Mouse (Mus musculus): Measurements from ENCODE around the gene Hpcal4. TPM values are rescaled to one million over a fixed set of nuclear protein-coding genes. Genes with fewer than 3 reads are reported as not detected.

Hpcal4 gene
- polyA plus RNA-seq, 1 experiment from 2014 or later: 14.9 TPM

- Histone ChIP-seq H3K4me2 (no peak overlapping the region), H3K9me3 (no peaks in the 10 kb centered on the region), H3K36me3 (no peaks in the 10 kb centered on the region), H3K4me1 (replicated peaks) (peaks cover 13% of the 10 kb centered on the region), H3K9ac (no peak overlapping the region), H3K4me3 (no peak overlapping the region), H3K27ac (no peak overlapping the region), H3K27me3 (peaks cover 13% of the 10 kb centered on the region; the same call in 1 of the 2 replicates)
- no peak for ATAC-seq (ENCODE audit: low FRiP score)
- 66% methylated on average over 8 of the region's 8 CpGs for WGBS
Observed at GRCm38 (mm10) chr4:123210996-123211395, 28.0 kb downstream of the Hpcal4 start.

GRCm38 (mm10) chr4:123211453-123211852, 28.4 kb downstream of the Hpcal4 start:
- Histone ChIP-seq H3K27me3 (peaks cover 13% of the 10 kb centered on the region; the same call in 1 of the 2 replicates), H3K9ac (no peak overlapping the region), H3K4me1 (replicated peaks) (peaks cover 13% of the 10 kb centered on the region), H3K27ac (no peak overlapping the region), H3K4me3 (no peak overlapping the region), H3K36me3 (no peaks in the 10 kb centered on the region), H3K4me2 (no peak overlapping the region), H3K9me3 (no peaks in the 10 kb centered on the region)
- WGBS: 63% methylated on average over 5 of the region's 5 CpGs
- no peak for ATAC-seq (ENCODE audit: low FRiP score)

- no peaks in the 10 kb centered on the region for H3K36me3 ChIP-seq
- no peak overlapping the region for H3K4me2 ChIP-seq
- H3K4me3 ChIP-seq: no peak overlapping the region
- WGBS: 54% methylated on average over 2 of the region's 2 CpGs
- H3K27ac ChIP-seq: no peak overlapping the region
- ATAC-seq (ENCODE audit: low FRiP score): no peak
- no peak overlapping the region for H3K9ac ChIP-seq
- peaks cover 13% of the 10 kb centered on the region for H3K4me1 ChIP-seq (replicated peaks)
- H3K27me3 ChIP-seq: peaks cover 8% of the 10 kb centered on the region; the same call in 1 of the 2 replicates
- H3K9me3 ChIP-seq: no peaks in the 10 kb centered on the region
Observed at GRCm38 (mm10) chr4:123212330-123212729, 29.3 kb downstream of the Hpcal4 start.

- no peaks in the 10 kb centered on the region; the same call in 1 of the 2 replicates for H3K27me3 ChIP-seq
- no peaks in the 10 kb centered on the region for H3K36me3 ChIP-seq
- peaks cover 13% of the 10 kb centered on the region for H3K4me1 ChIP-seq (replicated peaks)
- H3K4me3 ChIP-seq: no peak overlapping the region
- WGBS: 95% methylated on average over 9 of the region's 9 CpGs
- no peak overlapping the region for H3K27ac ChIP-seq
- no peak for ATAC-seq (ENCODE audit: low FRiP score)
- H3K9ac ChIP-seq: no peak overlapping the region
- no peaks in the 10 kb centered on the region for H3K9me3 ChIP-seq
- H3K4me2 ChIP-seq: no peak overlapping the region
Observed at GRCm38 (mm10) chr4:123213975-123214374, 30.9 kb downstream of the Hpcal4 start.

- no peak overlapping the region for H3K4me2 ChIP-seq
- no peaks in the 10 kb centered on the region for H3K36me3 ChIP-seq
- peaks cover 13% of the 10 kb centered on the region for H3K4me1 ChIP-seq (replicated peaks)
- no peak overlapping the region for H3K27ac ChIP-seq
- H3K9me3 ChIP-seq: no peaks in the 10 kb centered on the region
- peaks cover 4% of the 10 kb centered on the region; the same call in 1 of the 2 replicates for H3K27me3 ChIP-seq
- no peak for ATAC-seq (ENCODE audit: low FRiP score)
- WGBS: 71% methylated on average over 1 of the region's 1 CpGs
- H3K9ac ChIP-seq: no peak overlapping the region
- no peak overlapping the region for H3K4me3 ChIP-seq
Observed at GRCm38 (mm10) chr4:123215367-123215766, 32.3 kb downstream of the Hpcal4 start.

- H3K4me1 ChIP-seq (replicated peaks): peaks cover 13% of the 10 kb centered on the region
- H3K4me3 ChIP-seq: no peak overlapping the region
- H3K27me3 ChIP-seq: peaks cover 4% of the 10 kb centered on the region; the same call in 1 of the 2 replicates
- H3K36me3 ChIP-seq: no peaks in the 10 kb centered on the region
- ATAC-seq (ENCODE audit: low FRiP score): no peak
- no peak overlapping the region for H3K9ac ChIP-seq
- H3K4me2 ChIP-seq: no peak overlapping the region
- no peaks in the 10 kb centered on the region for H3K9me3 ChIP-seq
- 32% methylated on average over 1 of the region's 1 CpGs for WGBS
- no peak overlapping the region for H3K27ac ChIP-seq
Observed at GRCm38 (mm10) chr4:123216782-123217181, 33.8 kb downstream of the Hpcal4 start.

GRCm38 (mm10) chr4:123219720-123220357, 36.8 kb downstream of the Hpcal4 start:
- H3K9me3 ChIP-seq: no peaks in the 10 kb centered on the region
- no peak overlapping the region for H3K9ac ChIP-seq
- 73% methylated on average over 15 of the region's 15 CpGs for WGBS
- ATAC-seq (ENCODE audit: low FRiP score): peak; percentile 85
- peaks cover 12% of the 10 kb centered on the region for H3K4me1 ChIP-seq (replicated peaks)
- no peak overlapping the region for H3K4me3 ChIP-seq
- no peaks in the 10 kb centered on the region for H3K36me3 ChIP-seq
- no peak overlapping the region for H3K4me2 ChIP-seq
- H3K27me3 ChIP-seq: peaks cover 4% of the 10 kb centered on the region; the same call in 1 of the 2 replicates
- H3K27ac ChIP-seq: no peak overlapping the region

GRCm38 (mm10) chr4:123220637-123221036, 37.6 kb downstream of the Hpcal4 start:
- H3K4me2 ChIP-seq: no peak overlapping the region
- no peak overlapping the region for H3K9ac ChIP-seq
- H3K4me1 ChIP-seq (replicated peaks): peaks cover 4% of the 10 kb centered on the region; the same call in 1 of the 2 replicates
- H3K4me3 ChIP-seq: no peak overlapping the region
- H3K36me3 ChIP-seq: no peaks in the 10 kb centered on the region
- H3K27ac ChIP-seq: no peak overlapping the region
- no peaks in the 10 kb centered on the region for H3K9me3 ChIP-seq
- H3K27me3 ChIP-seq: peaks cover 4% of the 10 kb centered on the region; the same call in 1 of the 2 replicates
- no peak for ATAC-seq (ENCODE audit: low FRiP score)
- WGBS: 77% methylated on average over 4 of the region's 4 CpGs

- H3K27ac ChIP-seq: no peak overlapping the region
- peaks cover 11% of the 10 kb centered on the region for H3K4me1 ChIP-seq (replicated peaks)
- no peaks in the 10 kb centered on the region for H3K36me3 ChIP-seq
- H3K4me2 ChIP-seq: no peak overlapping the region
- H3K27me3 ChIP-seq: peaks cover 4% of the 10 kb centered on the region; the same call in 1 of the 2 replicates
- 55% methylated on average over 3 of the region's 3 CpGs for WGBS
- no peaks in the 10 kb centered on the region for H3K9me3 ChIP-seq
- no peak for ATAC-seq (ENCODE audit: low FRiP score)
- no peak overlapping the region for H3K9ac ChIP-seq
- no peak overlapping the region for H3K4me3 ChIP-seq
Observed at GRCm38 (mm10) chr4:123223309-123223708, 40.3 kb downstream of the Hpcal4 start.

- Histone ChIP-seq H3K4me3 (no peak overlapping the region), H3K27ac (no peak overlapping the region), H3K4me2 (no peak overlapping the region), H3K9ac (no peak overlapping the region), H3K27me3 (peaks cover 10% of the 10 kb centered on the region; the same call in 1 of the 2 replicates), H3K36me3 (no peaks in the 10 kb centered on the region), H3K9me3 (no peaks in the 10 kb centered on the region), H3K4me1 (replicated peaks) (peaks cover 12% of the 10 kb centered on the region)
- WGBS: 66% methylated on average over 10 of the region's 10 CpGs
- no peak for ATAC-seq (ENCODE audit: low FRiP score)
Observed at GRCm38 (mm10) chr4:123225718-123226403, 42.8 kb downstream of the Hpcal4 start.

GRCm38 (mm10) chr4:123227707-123228106, 44.7 kb downstream of the Hpcal4 start:
- H3K9ac ChIP-seq: no peak overlapping the region
- no peak overlapping the region for H3K4me3 ChIP-seq
- H3K27ac ChIP-seq: 0 out of 2 replicates have a peak overlapping the region, but pooled peaks have one; percentile 12
- H3K4me1 ChIP-seq (replicated peaks): peaks cover 12% of the 10 kb centered on the region
- no peaks in the 10 kb centered on the region for H3K9me3 ChIP-seq
- WGBS: 48% methylated on average over 4 of the region's 4 CpGs
- ATAC-seq (ENCODE audit: low FRiP score): no peak
- no peak overlapping the region for H3K4me2 ChIP-seq
- H3K27me3 ChIP-seq: peaks cover 24% of the 10 kb centered on the region
- H3K36me3 ChIP-seq: no peaks in the 10 kb centered on the region

GRCm38 (mm10) chr4:123228270-123228669, 45.2 kb downstream of the Hpcal4 start:
- Histone ChIP-seq H3K27ac (0 out of 2 replicates have a peak overlapping the region, but pooled peaks have one; percentile 12), H3K9me3 (no peaks in the 10 kb centered on the region), H3K36me3 (no peaks in the 10 kb centered on the region), H3K4me3 (no peak overlapping the region), H3K9ac (no peak overlapping the region), H3K27me3 (peaks cover 29% of the 10 kb centered on the region), H3K4me2 (no peak overlapping the region), H3K4me1 (replicated peaks) (peaks cover 12% of the 10 kb centered on the region)
- WGBS: 43% methylated on average over 2 of the region's 2 CpGs
- ATAC-seq (ENCODE audit: low FRiP score): no peak
